Mouse (Mus musculus) frontal cortex, adult 2 months (tissue): ENCODE measurements around the gene Lfng. TPM values are rescaled to one million over a fixed set of nuclear protein-coding genes. Genes with fewer than 3 reads are reported as not detected.

Source experiments
- DNase-seq, 2 experiments: peaks; one replicate each; pipeline ENCODE4 v3.0.0; 2022; ENCODE audit warnings: low spot score in 1 of 2; ENCODE audit errors: extremely low spot score in 1 of 2
- polyA plus RNA-seq: library from polyadenylated mRNA; depleted of rRNA; stranded (reverse); fragments of >200 nt; gene quantifications from 2 replicates; pipeline ENCODE4 v1.2.3, GENCODE M21; 2012

Lfng gene
- polyA plus RNA-seq, 1 experiment: 36.2 TPM

- no peak for DNase-seq
Measured at GRCm38 (mm10) chr5:140614141-140614540, 7.0 kb downstream of the Lfng start.

- DNase-seq: no peak
Measured at GRCm38 (mm10) chr5:140614837-140615236, 7.7 kb downstream of the Lfng start.

GRCm38 (mm10) chr5:140615321-140616109 is 8.4 kb downstream of the Lfng start:
- DNase-seq: no peak

GRCm38 (mm10) chr5:140616110-140616503 is 9.0 kb downstream of the Lfng start:
- DNase-seq: no peak

GRCm38 (mm10) chr5:140616691-140617090 is 9.6 kb downstream of the Lfng start:
- DNase-seq: no peak

- DNase-seq: no peak
Measured at GRCm38 (mm10) chr5:140617714-140618113, 10.6 kb downstream of the Lfng start.

- DNase-seq: peak; percentile 50 to 79
Measured at GRCm38 (mm10) chr5:140619151-140619771, 12.1 kb downstream of the Lfng start.

GRCm38 (mm10) chr5:140619895-140620736 is 13.0 kb downstream of the Lfng start:
- DNase-seq: no peak

GRCm38 (mm10) chr5:140621092-140621491 is 14.0 kb downstream of the Lfng start:
- DNase-seq: no peak

- DNase-seq: no peak
Measured at GRCm38 (mm10) chr5:140621517-140621916, 14.4 kb downstream of the Lfng start.

GRCm38 (mm10) chr5:140622978-140623670 is 16.0 kb downstream of the Lfng start:
- DNase-seq: no peak

GRCm38 (mm10) chr5:140623791-140624190 is 16.7 kb downstream of the Lfng start:
- no peak for DNase-seq

- DNase-seq: no peak
Measured at GRCm38 (mm10) chr5:140624238-140624637, 17.1 kb downstream of the Lfng start.

- no peak for DNase-seq
Measured at GRCm38 (mm10) chr5:140624961-140625360, 17.8 kb downstream of the Lfng start.

GRCm38 (mm10) chr5:140627580-140627979 is 20.5 kb downstream of the Lfng start:
- no peak for DNase-seq

GRCm38 (mm10) chr5:140628995-140629394 is 21.9 kb downstream of the Lfng start:
- no peak for DNase-seq

GRCm38 (mm10) chr5:140633432-140633831 is 26.3 kb downstream of the Lfng start:
- no peak for DNase-seq

- DNase-seq: no peak
Measured at GRCm38 (mm10) chr5:140634798-140635722, 27.9 kb downstream of the Lfng start.

- no peak for DNase-seq
Measured at GRCm38 (mm10) chr5:140636316-140637057, 29.4 kb downstream of the Lfng start.
